ENCODE assay signal across 11 mouse cellular contexts in the genomic region with DNA sequence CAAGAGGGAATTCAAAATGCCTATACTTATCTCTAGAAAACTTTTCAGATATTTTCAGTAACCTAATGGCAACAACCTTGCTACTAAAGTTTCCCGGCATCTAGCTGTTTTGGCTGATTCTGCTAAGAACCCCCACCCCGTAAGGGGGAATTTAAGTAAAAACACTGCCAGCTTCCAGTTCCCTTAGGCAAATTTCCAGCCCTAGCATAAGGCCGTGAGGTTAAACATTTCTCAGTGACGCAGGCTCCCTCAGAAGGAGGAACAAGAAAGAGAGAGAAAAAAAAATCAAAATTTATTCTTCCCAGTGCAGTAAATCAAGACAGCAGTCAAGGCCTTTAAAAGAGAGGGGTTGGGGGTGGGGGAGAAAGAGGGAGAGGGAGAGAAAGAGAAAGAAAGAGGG.
DNase-seq lines count a peak whose midpoint lies in the region; ATAC-seq and TF ChIP-seq lines count a peak whose summit lies in the region.
"Had no signal": no experiment of that assay in that cellular context is flagged by ENCODE, and none has a peak within 500 bp of the region (broad histone marks: within the 10 kb centered on the region; RNA-seq: fewer than 3 reads in every experiment).

No protein-coding gene starts in this region.

- no peaks in the 10 kb centered on the region for H3K27me3 ChIP-seq in neural tube, embryonic 14.5 days (ENCODE audit: control insufficient read depth, insufficient read depth, low read length)
- no peaks in the 10 kb centered on the region for H3K27me3 ChIP-seq in kidney, postnatal 0 days (ENCODE audit: insufficient read depth, low read length)
- H3K27me3 ChIP-seq in stomach, embryonic 16.5 days (ENCODE audit: control insufficient read depth, insufficient read depth, low read length): no peaks in the 10 kb centered on the region

- H3K4me2 ChIP-seq in neural tube, embryonic 14.5 days (ENCODE audit: low read depth, low read length): no peak overlapping the region
- H3K4me2 ChIP-seq in kidney, postnatal 0 days (ENCODE audit: low read length): peak overlapping the region; percentile 23; the same call in 1 of the 2 replicates
- H3K4me2 ChIP-seq in stomach, embryonic 16.5 days (ENCODE audit: low read depth, low read length): no peak overlapping the region

- ATAC-seq in neural tube, embryonic 14.5 days (ENCODE audit: low read depth): no peak
- no peak for ATAC-seq in kidney, postnatal 0 days (replicated peaks; ENCODE audit: low FRiP score, low read depth)
- ATAC-seq in stomach, embryonic 16.5 days (ENCODE audit: insufficient read depth, low FRiP score): no peak

- no peaks in the 10 kb centered on the region for H3K36me3 ChIP-seq in neural tube, embryonic 14.5 days (ENCODE audit: control insufficient read depth, insufficient read depth, low read length)
- no peaks in the 10 kb centered on the region for H3K36me3 ChIP-seq in kidney, postnatal 0 days (ENCODE audit: insufficient read depth, low read length)
- H3K36me3 ChIP-seq in stomach, embryonic 16.5 days (ENCODE audit: control insufficient read depth, insufficient read depth, low read length): no peaks in the 10 kb centered on the region

- H3K9me3 ChIP-seq in neural tube, embryonic 14.5 days (ENCODE audit: control insufficient read depth, low read length): no peaks in the 10 kb centered on the region
- no peaks in the 10 kb centered on the region for H3K9me3 ChIP-seq in kidney, postnatal 0 days (replicated peaks; ENCODE audit: low read length)
- H3K9me3 ChIP-seq in stomach, embryonic 16.5 days (replicated peaks; ENCODE audit: control insufficient read depth, low read length): no peaks in the 10 kb centered on the region

- H3K27ac ChIP-seq in neural tube, embryonic 14.5 days (ENCODE audit: low read depth, low read length): 0 out of 2 replicates have a peak overlapping the region, but pooled peaks have one; percentile 28
- H3K27ac ChIP-seq in kidney, postnatal 0 days: peak overlapping the region; percentile 83
- H3K27ac ChIP-seq in stomach, embryonic 16.5 days (ENCODE audit: low read length): peak overlapping the region; percentile 64

- no peak for TF ChIP-seq CTCF in kidney, postnatal 0 days (IDR thresholded peaks at IDR 0.05; ENCODE audit: low read depth)

- 42% methylated on average over 4 of the region's 4 CpGs for WGBS in neural tube, embryonic 14.5 days
- 40% methylated on average over 4 of the region's 4 CpGs for WGBS in kidney, postnatal 0 days
- 31% methylated on average over 4 of the region's 4 CpGs for WGBS in stomach, embryonic 16.5 days

- no peak overlapping the region for H3K4me3 ChIP-seq in neural tube, embryonic 14.5 days (ENCODE audit: low read depth, low read length)
- H3K4me3 ChIP-seq in kidney, postnatal 0 days (replicated peaks; ENCODE audit: low read depth, low read length): no peak overlapping the region
- H3K4me3 ChIP-seq in stomach, embryonic 16.5 days (replicated peaks; ENCODE audit: low read length): no peak overlapping the region

- H3K4me1 ChIP-seq in neural tube, embryonic 14.5 days (ENCODE audit: control insufficient read depth, insufficient read depth, low read length): peaks cover 14% of the 10 kb centered on the region
- peaks cover 12% of the 10 kb centered on the region; the same call in 1 of the 2 replicates for H3K4me1 ChIP-seq in kidney, postnatal 0 days (replicated peaks; ENCODE audit: insufficient read depth, low read length)
- H3K4me1 ChIP-seq in stomach, embryonic 16.5 days (ENCODE audit: control insufficient read depth, insufficient read depth, low read length): peaks cover 30% of the 10 kb centered on the region

- DNase-seq in heart, adult 9 months (ENCODE audit: low spot score in 2 of 2): peak; percentile 33
- no peak for DNase-seq in heart, postnatal 4 days
- DNase-seq in neural tube, embryonic 10.5 days (ENCODE audit: extremely low spot score, low spot score): no peak
- peak; percentile 80 for DNase-seq in kidney, postnatal 0 days (ENCODE audit: low spot score)
- DNase-seq in urinary bladder, adult 18-20 months (ENCODE audit: low spot score in 2 of 2): no peak
- no peak for DNase-seq in cerebellum, postnatal 25 days
- DNase-seq: cerebellum, adult 18-20 months; right cerebral cortex, postnatal 25 days; thymus, postnatal 25 days had no signal

- no peak overlapping the region for H3K9ac ChIP-seq in neural tube, embryonic 14.5 days (replicated peaks; ENCODE audit: low read depth, low read length)
- H3K9ac ChIP-seq in kidney, postnatal 0 days (ENCODE audit: low read depth, low read length): 0 out of 2 replicates have a peak overlapping the region, but pooled peaks have one; percentile 23
- no peak overlapping the region for H3K9ac ChIP-seq in stomach, embryonic 16.5 days (ENCODE audit: low read length)

Comparison
In these comparisons a context has a peak if more than half of its experiments do, and no peak if none do; other contexts are left out.
1. DNase-seq: peak in heart, adult 9 months (2 of 2) and kidney, postnatal 0 days (single experiment); none in heart, postnatal 4 days (single experiment), neural tube, embryonic 10.5 days (single experiment), urinary bladder, adult 18-20 months (0 of 2) and cerebellum, postnatal 25 days (0 of 2).
2. H3K27ac ChIP-seq: peak in every context shown above with its lines; median percentile 83 in kidney, postnatal 0 days; 64 in stomach, embryonic 16.5 days; 28 in neural tube, embryonic 14.5 days.